Mouse (Mus musculus) embryonic facial prominence, embryonic 14.5 days (tissue): ENCODE measurements around the gene Elfn1. TPM values are rescaled to one million over a fixed set of nuclear protein-coding genes. Genes with fewer than 3 reads are reported as not detected.

ENCODE experiments used
- ATAC-seq: fragments of 200-750 bp; cut with Nextera tagmentation; 2 replicates; pipeline ENCODE4 v1.8.0; 2017; ENCODE audit warnings: low read depth, moderate number of reproducible peaks, moderate TSS enrichment
- DNase-seq: peaks from one replicate; pipeline ENCODE4 v3.0.0-alpha.2; 2015; ENCODE audit warnings: low spot score
- H3K27ac ChIP-seq: fragments of 300-500 bp; sonication (generic); replicated peaks from 2 replicates; pipeline ENCODE4 v1.5.1; 2014; ENCODE audit warnings: low read depth, mild to moderate bottlenecking, low read length, moderate library complexity
- H3K27me3 ChIP-seq: fragments of 300-500 bp; sonication (generic); replicated peaks from 2 replicates; pipeline ENCODE4 v1.6.1; 2014; ENCODE audit warnings: low read length; ENCODE audit not compliant: control insufficient read depth, insufficient read depth
- H3K36me3 ChIP-seq: fragments of 300-500 bp; sonication (generic); 2 replicates; pipeline ENCODE4 v1.6.1; 2014; ENCODE audit warnings: low read length, mixed read lengths; ENCODE audit not compliant: control insufficient read depth, insufficient read depth
- H3K4me1 ChIP-seq: fragments of 300-500 bp; sonication (generic); 2 replicates; pipeline ENCODE4 v1.6.1; 2014; ENCODE audit warnings: antibody characterized with exemption, low read length; ENCODE audit not compliant: control insufficient read depth, insufficient read depth
- H3K4me2 ChIP-seq: fragments of 300-500 bp; sonication (generic); 2 replicates; pipeline ENCODE4 v1.6.1; 2014; ENCODE audit warnings: low read depth, mild to moderate bottlenecking, low read length, moderate library complexity, mixed read lengths
- H3K4me3 ChIP-seq: fragments of 300-500 bp; sonication (generic); 2 replicates; pipeline ENCODE4 v1.5.1; 2014; ENCODE audit warnings: low read depth, mild to moderate bottlenecking, low read length
- H3K9ac ChIP-seq: fragments of 300-500 bp; sonication (generic); 2 replicates; pipeline ENCODE4 v1.6.1; 2014; ENCODE audit warnings: low read depth, mild to moderate bottlenecking, low read length, moderate library complexity, mixed read lengths
- H3K9me3 ChIP-seq: fragments of 300-500 bp; sonication (generic); 2 replicates; pipeline ENCODE4 v1.6.1; 2016; ENCODE audit warnings: low read length; ENCODE audit not compliant: control insufficient read depth
- WGBS: fragments of 180-500 bp; shearing (Covaris S2); extraction: QIAGEN DNeasy Blood & Tissue Kit; methylation state at CpG from one replicate; pipeline ENCODE4 v1.1.7; 2014; 5-methylcytosine and 5-hydroxymethylcytosine counted together
- polyA plus RNA-seq: library from polyadenylated mRNA; unstranded; fragments of >200 nt; fragmentation: Nextera tagmentation; extraction: Ambion mirVana; gene quantifications from 2 replicates; pipeline ENCODE4 v1.2.1, GENCODE M21; 2014

Gene Elfn1
- polyA plus RNA-seq, 1 experiment from 2014 or later, result 1.3 TPM

- peaks cover 7% of the 10 kb centered on the region; the same call in 1 of the 2 replicates for H3K4me1 ChIP-seq
- DNase-seq (no peak), ATAC-seq (0 out of 2 replicates have a peak, but pooled peaks have one; percentile 7)
- H3K27ac ChIP-seq, result no peak overlapping the region
- no peaks in the 10 kb centered on the region for H3K9me3 ChIP-seq
- WGBS, result 65% methylated on average over 12 of the region's 12 CpGs
- H3K4me3 ChIP-seq, result no peak overlapping the region
- H3K4me2 ChIP-seq, result no peak overlapping the region
- no peak overlapping the region for H3K9ac ChIP-seq
- H3K27me3 ChIP-seq, result no peaks in the 10 kb centered on the region
- no peaks in the 10 kb centered on the region for H3K36me3 ChIP-seq
Measured at GRCm38 (mm10) chr5:139945715-139946364, 38.1 kb downstream of the Elfn1 start.

DNA sequence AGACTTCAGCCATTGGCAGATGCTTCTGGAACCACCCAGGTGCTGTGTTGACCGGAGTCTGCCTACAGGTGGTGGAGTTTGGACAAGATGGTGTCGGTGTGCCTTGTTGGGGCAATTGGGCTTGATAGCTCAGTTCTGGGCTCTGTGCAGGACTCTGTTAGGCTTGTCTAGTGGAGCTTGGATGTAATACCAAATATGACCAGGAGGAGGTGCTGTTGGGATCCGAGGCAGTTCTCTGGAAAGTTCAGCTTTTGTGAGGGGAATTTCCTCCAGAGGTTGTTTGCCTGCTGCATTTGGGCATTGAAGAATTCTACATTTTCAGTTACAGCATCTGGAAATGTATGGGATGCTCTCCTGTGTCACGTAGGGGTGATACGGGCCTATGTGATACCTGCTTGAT is 39.7 kb downstream of the Elfn1 start:
- no peak overlapping the region for H3K9ac ChIP-seq
- H3K4me2 ChIP-seq, result no peak overlapping the region
- DNase-seq (no peak), ATAC-seq (no peak)
- H3K4me1 ChIP-seq, result peaks cover 7% of the 10 kb centered on the region; the same call in 1 of the 2 replicates
- no peak overlapping the region for H3K4me3 ChIP-seq
- no peak overlapping the region for H3K27ac ChIP-seq
- no peaks in the 10 kb centered on the region for H3K36me3 ChIP-seq
- no peaks in the 10 kb centered on the region for H3K9me3 ChIP-seq
- WGBS, result 92% methylated on average over 5 of the region's 5 CpGs
- H3K27me3 ChIP-seq, result no peaks in the 10 kb centered on the region

GRCm38 (mm10) chr5:139948552-139948951 is 40.8 kb downstream of the Elfn1 start:
- Histone ChIP-seq H3K27me3 (no peaks in the 10 kb centered on the region), H3K9ac (no peak overlapping the region), H3K36me3 (no peaks in the 10 kb centered on the region), H3K9me3 (no peaks in the 10 kb centered on the region), H3K4me3 (no peak overlapping the region), H3K4me1 (peaks cover 7% of the 10 kb centered on the region; the same call in 1 of the 2 replicates), H3K27ac (no peak overlapping the region), H3K4me2 (no peak overlapping the region)
- WGBS, result 94% methylated on average over 4 of the region's 4 CpGs
- ATAC-seq, result no peak
- DNase-seq, result no peak

DNA sequence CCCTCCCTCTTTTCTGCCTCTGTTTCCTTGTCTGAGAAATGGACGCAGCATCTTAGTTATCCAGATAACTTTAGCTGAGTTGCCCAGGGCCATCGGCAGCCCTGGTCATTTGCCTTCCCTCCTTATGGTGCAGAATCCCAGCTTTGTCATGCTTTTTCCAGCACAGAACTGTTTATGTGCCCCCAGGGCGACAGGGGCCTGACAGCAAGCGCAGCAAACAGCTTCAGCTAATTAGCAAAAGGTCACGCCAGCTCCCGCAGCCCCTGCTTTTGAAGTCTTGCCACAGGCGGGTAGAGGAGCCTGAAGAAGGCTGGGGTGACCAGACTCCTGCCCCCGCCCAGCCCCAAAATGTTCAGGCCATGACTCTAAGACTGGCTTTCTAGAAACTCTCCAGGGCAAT is 41.6 kb downstream of the Elfn1 start:
- Histone ChIP-seq H3K36me3 (no peaks in the 10 kb centered on the region), H3K4me1 (peaks cover 7% of the 10 kb centered on the region; the same call in 1 of the 2 replicates), H3K9me3 (no peaks in the 10 kb centered on the region), H3K27ac (0 out of 2 replicates have a peak overlapping the region, but pooled peaks have one; percentile 28), H3K9ac (peak overlapping the region; percentile 23; the same call in 1 of the 2 replicates), H3K4me3 (no peak overlapping the region), H3K4me2 (no peak overlapping the region), H3K27me3 (no peaks in the 10 kb centered on the region)
- WGBS, result 38% methylated on average over 8 of the region's 8 CpGs
- no peak for ATAC-seq
- DNase-seq, result no peak

- 65% methylated on average over 11 of the region's 11 CpGs for WGBS
- H3K9me3 ChIP-seq, result no peaks in the 10 kb centered on the region
- no peaks in the 10 kb centered on the region for H3K27me3 ChIP-seq
- peaks cover 7% of the 10 kb centered on the region; the same call in 1 of the 2 replicates for H3K4me1 ChIP-seq
- no peaks in the 10 kb centered on the region for H3K36me3 ChIP-seq
- ATAC-seq (no peak), DNase-seq (no peak)
- no peak overlapping the region for H3K4me2 ChIP-seq
- no peak overlapping the region for H3K4me3 ChIP-seq
- H3K9ac ChIP-seq, result no peak overlapping the region
- H3K27ac ChIP-seq, result 0 out of 2 replicates have a peak overlapping the region, but pooled peaks have one; percentile 28
Measured at GRCm38 (mm10) chr5:139949975-139950578, 42.3 kb downstream of the Elfn1 start.

DNA sequence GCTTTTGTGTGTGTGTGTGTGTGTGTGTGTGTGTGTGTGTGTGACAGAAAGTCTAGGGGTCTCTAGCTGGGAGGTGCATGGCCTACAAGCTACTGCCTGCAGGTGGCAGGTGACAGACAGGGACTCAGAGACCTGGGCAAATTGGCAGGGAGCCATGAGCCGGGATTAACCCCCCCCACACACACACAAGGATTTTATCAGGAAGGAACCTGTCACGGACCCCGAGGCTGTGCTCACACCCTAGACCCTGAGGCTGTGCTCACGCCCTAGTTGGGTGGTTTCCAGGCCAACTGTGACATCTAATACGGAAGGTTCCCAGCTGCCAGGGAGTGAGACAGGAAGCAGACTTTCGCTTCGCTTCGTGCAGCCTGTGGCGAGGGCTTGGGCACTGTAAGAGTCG is 49.1 kb downstream of the Elfn1 start:
- Histone ChIP-seq H3K9ac (no peak overlapping the region), H3K27me3 (no peaks in the 10 kb centered on the region), H3K4me2 (peak overlapping the region; percentile 21), H3K27ac (peak overlapping the region; percentile 52; the same call in 1 of the 2 replicates), H3K4me1 (peaks cover 14% of the 10 kb centered on the region), H3K4me3 (no peak overlapping the region), H3K9me3 (no peaks in the 10 kb centered on the region), H3K36me3 (no peaks in the 10 kb centered on the region)
- 10% methylated on average over 9 of the region's 10 CpGs for WGBS
- DNase-seq (peak; percentile 93), ATAC-seq (peak; percentile 95)

- no peak overlapping the region for H3K27ac ChIP-seq
- H3K4me1 ChIP-seq, result peaks cover 17% of the 10 kb centered on the region
- no peak overlapping the region for H3K4me2 ChIP-seq
- no peak for DNase-seq
- H3K9ac ChIP-seq, result no peak overlapping the region
- no peaks in the 10 kb centered on the region for H3K36me3 ChIP-seq
- no peaks in the 10 kb centered on the region for H3K9me3 ChIP-seq
- WGBS, result 89% methylated on average over 4 of the region's 4 CpGs
- H3K27me3 ChIP-seq, result no peaks in the 10 kb centered on the region
- no peak for ATAC-seq
- no peak overlapping the region for H3K4me3 ChIP-seq
Measured at GRCm38 (mm10) chr5:139959741-139960140, 52.0 kb downstream of the Elfn1 start.

DNA sequence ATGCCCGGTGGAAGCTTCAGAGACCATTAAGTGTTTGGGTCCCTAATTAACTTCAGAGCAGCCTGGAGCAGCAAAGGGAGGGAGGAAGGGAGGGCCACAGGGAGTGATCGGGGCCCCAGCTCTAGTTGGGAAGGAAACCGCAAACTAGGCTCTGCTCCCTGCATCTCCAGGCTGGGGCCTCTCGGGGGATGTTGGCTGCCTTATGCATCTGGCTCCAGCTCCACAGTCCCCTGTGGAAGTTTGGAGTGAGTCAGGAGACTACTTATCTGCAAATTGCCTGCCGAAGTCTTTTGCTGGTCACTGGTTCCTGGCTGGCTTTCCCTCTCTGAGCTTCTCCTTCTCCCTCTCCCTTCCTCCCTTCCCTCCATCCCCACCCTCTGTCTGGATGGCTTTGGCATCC is 56.6 kb downstream of the Elfn1 start:
- Histone ChIP-seq H3K9me3 (no peaks in the 10 kb centered on the region), H3K4me3 (no peak overlapping the region), H3K4me1 (0 out of 2 replicates have a peak, but pooled peaks cover 4% of the 10 kb centered on the region), H3K27me3 (no peaks in the 10 kb centered on the region), H3K9ac (no peak overlapping the region), H3K4me2 (no peak overlapping the region), H3K27ac (no peak overlapping the region), H3K36me3 (no peaks in the 10 kb centered on the region)
- WGBS, result 27% methylated on average over 5 of the region's 5 CpGs
- DNase-seq (peak; percentile 80), ATAC-seq (peak; percentile 62; the same call in 1 of the 2 replicates)
